Mouse (Mus musculus) liver, adult 2 months (tissue): ENCODE results near the gene Apex1. TPM values are rescaled to one million over a fixed set of nuclear protein-coding genes. Genes with fewer than 3 reads are reported as not detected.
A peak's percentile ranks its signal among the peaks of the same experiment; 100 is the strongest.

ENCODE experiments used
- DNase-seq: peaks from one replicate; pipeline ENCODE4 v3.0.0-alpha.2; 2011; ENCODE audit warnings: low read depth, low spot score; ENCODE audit errors: extremely low read depth
- H3K27ac ChIP-seq: fragments of 200-500 bp; replicated peaks from 2 replicates; pipeline ENCODE4 v1.5.1; 2012; ENCODE audit warnings: low read depth, mild to moderate bottlenecking, control low read depth, inconsistent platforms, low read length; ENCODE audit not compliant: insufficient read depth
- H3K27me3 ChIP-seq: fragments of 200-500 bp; 2 replicates; pipeline ENCODE4 v1.6.1; 2012; ENCODE audit warnings: mild to moderate bottlenecking, moderate library complexity, low read length, inconsistent platforms; ENCODE audit not compliant: control insufficient read depth, insufficient read depth
- H3K36me3 ChIP-seq: fragments of 200-500 bp; 2 replicates; pipeline ENCODE4 v1.6.1; 2012; ENCODE audit warnings: low read length, inconsistent platforms; ENCODE audit not compliant: control insufficient read depth, insufficient read depth
- H3K4me1 ChIP-seq: fragments of 200-500 bp; 2 replicates; pipeline ENCODE4 v1.6.1; 2011; ENCODE audit warnings: low read length; ENCODE audit not compliant: control insufficient read depth, insufficient read depth
- H3K4me3 ChIP-seq: fragments of 200-500 bp; 2 replicates; pipeline ENCODE4 v1.5.1; 2011; ENCODE audit warnings: low read depth, mild to moderate bottlenecking, control low read depth, low read length, moderate library complexity; ENCODE audit not compliant: insufficient read depth
- H3K79me2 ChIP-seq: fragments of 200-500 bp; 2 replicates; pipeline ENCODE4 v1.6.1; 2012; ENCODE audit warnings: inconsistent platforms, mild to moderate bottlenecking, low read length, moderate library complexity; ENCODE audit not compliant: control insufficient read depth, insufficient read depth
- H3K9ac ChIP-seq: fragments of 200-500 bp; 2 replicates; pipeline ENCODE4 v1.6.1; 2012; ENCODE audit warnings: low read depth, mild to moderate bottlenecking, control low read depth, inconsistent platforms, low read length
- CTCF ChIP-seq: fragments of 200-500 bp; IDR thresholded peaks from 2 replicates; pipeline ENCODE4 v1.5.1; 2011; ENCODE audit warnings: low read depth, low read length, control low read depth
- POLR2A ChIP-seq: fragments of 200-500 bp; IDR thresholded peaks from 2 replicates; pipeline ENCODE4 v1.6.1; 2011; ENCODE audit warnings: low read length, control low read depth; ENCODE audit not compliant: insufficient read depth; ENCODE audit errors: extremely low read depth
- WGBS: fragments of 180-500 bp; shearing (Covaris S2); methylation state at CpG from one replicate; pipeline ENCODE4 v1.1.7; 2018; 5-methylcytosine and 5-hydroxymethylcytosine counted together
- polyA plus RNA-seq: library from polyadenylated mRNA; depleted of rRNA; stranded (reverse); fragments of >200 nt; gene quantifications from 2 replicates; pipeline ENCODE4 v1.2.3, GENCODE M21; 2012
- total RNA-seq: library from RNA; depleted of rRNA; stranded (reverse); fragments of >200 nt; gene quantifications from 2 replicates; pipeline ENCODE4 v1.2.3, GENCODE M21; 2014

Apex1 gene
- total and polyA plus RNA-seq, 2 experiments: 27.8 to 28.4 TPM

DNA sequence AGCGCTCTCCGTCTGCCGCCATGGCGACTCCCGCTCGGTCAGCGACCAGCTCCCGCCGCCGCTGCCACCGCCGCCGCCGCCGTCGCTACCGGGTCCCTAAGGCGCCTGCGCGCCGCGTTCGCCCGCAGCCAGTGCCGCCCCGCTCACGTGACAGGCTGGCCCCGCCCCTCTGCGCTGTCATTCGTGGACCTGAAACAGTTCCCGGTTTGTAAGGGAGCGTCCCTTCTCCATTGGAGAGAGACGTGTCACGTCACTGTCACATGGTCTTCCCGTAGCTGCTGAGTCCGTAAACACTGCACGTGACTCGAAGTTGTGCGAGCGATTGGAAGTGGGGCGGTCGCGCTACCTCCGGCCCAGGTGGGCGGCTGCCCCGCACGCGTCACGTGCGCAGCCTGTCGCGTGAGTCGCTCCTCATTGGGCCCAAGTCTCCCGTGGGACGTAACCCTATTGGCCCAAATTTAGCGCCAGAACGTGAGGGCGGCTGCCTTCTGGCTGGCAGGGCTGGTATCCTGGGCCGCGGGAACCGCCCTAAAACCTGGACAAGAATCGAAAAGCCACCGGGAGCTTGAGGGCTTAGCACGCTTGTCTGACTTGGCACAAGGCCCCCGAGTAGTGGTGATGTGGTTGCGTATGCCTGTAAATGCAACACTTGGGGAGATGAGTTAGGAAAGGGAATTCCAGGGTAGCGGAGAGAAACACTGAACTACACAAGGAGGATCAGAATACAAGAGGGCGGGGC, 6.2 kb downstream of the Apex1 start, which contains the start of the genes Pip4p1 and Pnp:
Gene Pip4p1 (minus strand): TSS at position 103 of the 739 bp plus-strand sequence.
Gene Pnp (plus strand): TSS at position 329 of the 739 bp plus-strand sequence.
- H3K27me3 ChIP-seq: no peaks in the 10 kb centered on the region
- H3K79me2 ChIP-seq: no peaks in the 10 kb centered on the region; the same call in 1 of the 2 replicates
- H3K9ac ChIP-seq: peak within 1 kb of the TSS; percentile 83
- WGBS: under 1% methylated on average over 68 of the region's 68 CpGs
- H3K36me3 ChIP-seq: peaks cover 29% of the 10 kb centered on the region
- peaks cover 9% of the 10 kb centered on the region for H3K4me1 ChIP-seq
- DNase-seq: peak; percentile 99
- H3K4me3 ChIP-seq: peak within 1 kb of the TSS; percentile 68
- peak within 1 kb of the TSS; percentile 80 for H3K27ac ChIP-seq
- peak; percentile 65; the same call in 1 of the 2 replicates for TF ChIP-seq POLR2A
- no peak for TF ChIP-seq CTCF

DNA sequence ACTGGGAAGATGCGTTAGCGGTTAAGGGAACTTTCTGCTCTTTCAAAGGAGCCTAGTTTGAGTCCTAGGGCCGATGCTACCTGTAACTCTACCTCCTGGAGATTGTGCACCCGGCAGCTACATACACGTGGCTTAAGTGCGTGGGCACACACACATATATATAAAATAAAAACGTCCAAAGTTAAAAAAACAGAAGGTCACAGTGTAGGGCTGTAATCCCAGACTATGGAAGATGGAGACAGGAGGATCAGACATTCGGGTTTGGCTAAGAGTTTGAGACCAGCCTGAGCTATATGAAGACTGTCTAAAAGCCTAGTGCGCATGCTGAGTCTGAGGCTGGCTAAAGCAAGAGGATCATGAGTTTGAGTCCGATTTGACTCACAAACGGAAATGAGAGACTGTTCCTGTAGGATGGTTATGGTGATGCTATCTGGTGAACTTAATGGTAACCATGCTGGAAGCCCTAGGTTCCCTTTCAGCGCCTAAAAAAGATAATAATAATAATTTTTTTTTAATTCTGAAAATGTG, 6.8 kb downstream of the Apex1 start:
- peaks cover 9% of the 10 kb centered on the region for H3K4me1 ChIP-seq
- H3K79me2 ChIP-seq: no peaks in the 10 kb centered on the region; the same call in 1 of the 2 replicates
- TF ChIP-seq CTCF (no peak), POLR2A (no peak)
- peaks cover 28% of the 10 kb centered on the region for H3K36me3 ChIP-seq
- no peaks in the 10 kb centered on the region for H3K27me3 ChIP-seq
- WGBS: 16% methylated on average over 12 of the region's 12 CpGs
- peak overlapping the region; percentile 53 for H3K27ac ChIP-seq
- H3K9ac ChIP-seq: peak overlapping the region; percentile 56
- H3K4me3 ChIP-seq: peak overlapping the region; percentile 49
- DNase-seq: no peak

GRCm38 (mm10) chr14:50936649-50937048, 11.9 kb downstream of the Apex1 start:
- Histone ChIP-seq H3K4me3 (no peak overlapping the region), H3K4me1 (peaks cover under 1% of the 10 kb centered on the region), H3K79me2 (no peaks in the 10 kb centered on the region), H3K9ac (no peak overlapping the region), H3K36me3 (no peaks in the 10 kb centered on the region), H3K27me3 (no peaks in the 10 kb centered on the region), H3K27ac (no peak overlapping the region)
- DNase-seq: no peak
- TF ChIP-seq CTCF (no peak), POLR2A (no peak)
- 74% methylated on average over 1 of the region's 1 CpGs for WGBS

DNA sequence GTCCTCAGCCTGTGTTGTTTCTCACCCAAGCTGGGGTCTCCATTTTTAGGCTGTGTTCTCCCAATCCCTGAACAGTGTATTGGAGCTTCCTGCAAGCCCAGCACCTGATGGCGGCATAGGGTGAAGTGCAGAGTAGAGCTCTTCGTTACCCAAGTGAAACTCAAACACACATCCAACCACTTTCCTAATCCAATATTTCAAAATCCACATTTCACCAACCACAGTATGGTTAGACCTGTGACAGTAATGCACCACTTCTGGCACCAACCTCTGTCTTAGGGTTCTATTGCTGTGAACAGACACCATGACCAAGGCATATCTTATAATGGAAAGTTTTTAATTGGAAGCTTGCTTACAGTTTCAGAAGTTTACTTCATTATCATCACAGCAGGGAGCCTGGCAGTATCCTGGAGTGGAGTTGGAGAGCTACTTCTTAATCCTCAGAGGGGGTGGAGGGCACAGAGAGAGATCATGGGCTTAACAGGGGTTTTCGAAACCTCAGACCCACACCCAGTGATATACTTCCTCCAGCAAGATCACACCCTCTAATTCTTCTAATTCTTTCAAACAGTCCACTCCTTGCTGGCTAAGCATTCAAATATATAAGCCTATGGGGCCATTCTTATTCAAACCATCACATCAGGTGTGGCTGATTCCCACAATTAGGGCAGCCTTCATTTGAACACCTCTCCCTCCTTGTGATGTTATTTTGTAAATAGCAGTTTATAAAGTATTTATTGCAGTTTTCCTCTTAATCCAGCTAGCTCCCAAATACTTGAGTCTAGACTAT, 13.5 kb downstream of the Apex1 start:
- Histone ChIP-seq H3K27ac (no peak overlapping the region), H3K4me3 (no peak overlapping the region), H3K36me3 (no peaks in the 10 kb centered on the region), H3K9ac (no peak overlapping the region), H3K4me1 (no peaks in the 10 kb centered on the region), H3K79me2 (no peaks in the 10 kb centered on the region), H3K27me3 (no peaks in the 10 kb centered on the region)
- TF ChIP-seq POLR2A (no peak), CTCF (no peak)
- 78% methylated on average over 3 of the region's 3 CpGs for WGBS
- no peak for DNase-seq

- 25% methylated on average over 2 of the region's 2 CpGs for WGBS
- H3K79me2 ChIP-seq: no peaks in the 10 kb centered on the region
- no peak for TF ChIP-seq POLR2A
- TF ChIP-seq CTCF: no peak
These were observed 14.2 kb downstream of the Apex1 start for GRCm38 (mm10) chr14:50938940-50939339.

More at GRCm38 (mm10) chr14:50938940-50939339, 14.2 kb downstream of the Apex1 start:
- H3K36me3 ChIP-seq: no peaks in the 10 kb centered on the region
- no peak overlapping the region for H3K27ac ChIP-seq
- no peak for DNase-seq
- no peak overlapping the region for H3K4me3 ChIP-seq
- H3K9ac ChIP-seq: no peak overlapping the region
- H3K4me1 ChIP-seq: no peaks in the 10 kb centered on the region
- no peaks in the 10 kb centered on the region for H3K27me3 ChIP-seq
